Mouse (Mus musculus) layer of hippocampus, adult 9-10 months (tissue): ENCODE data around the gene Rapgef4.
"Not testable (repeated sequence)": the region's sequence is repeated elsewhere in the genome, so short reads cannot be mapped to it uniquely, and the experiment has no call there.

Source experiments
- DNase-seq: peaks from one replicate; pipeline ENCODE4 v3.0.0; 2022; ENCODE audit warnings: low spot score

The Rapgef4 gene

GRCm38 (mm10) chr2:72117138-72118011, 136.3 kb downstream of the Rapgef4 start:
- DNase-seq, result no peak

GRCm38 (mm10) chr2:72120211-72120610, 139.2 kb downstream of the Rapgef4 start:
- DNase-seq, result no peak

- DNase-seq, result no peak
These were observed 141.6 kb downstream of the Rapgef4 start for GRCm38 (mm10) chr2:72122410-72123223.

DNA sequence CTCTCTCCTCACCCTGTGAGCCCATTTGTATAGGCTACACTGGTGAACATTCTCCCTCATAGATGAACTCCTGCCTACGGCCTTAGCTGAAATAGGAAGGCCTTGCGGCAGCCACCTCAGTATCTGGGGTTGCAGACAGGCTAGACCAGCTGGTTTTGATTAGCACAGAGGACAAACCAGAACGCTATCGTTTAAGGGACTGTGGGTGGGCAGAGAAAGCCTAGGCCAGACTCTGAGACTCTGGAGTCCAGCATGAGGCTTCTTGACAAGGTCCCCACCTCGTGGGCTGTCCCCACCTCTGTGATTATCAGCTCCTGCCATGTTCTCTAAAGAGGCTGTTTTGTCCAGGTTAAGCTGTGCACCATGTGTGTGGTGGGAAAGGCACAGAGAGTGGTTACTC, 142.8 kb downstream of the Rapgef4 start:
- no peak for DNase-seq

- no peak for DNase-seq
These were observed 144.7 kb downstream of the Rapgef4 start for GRCm38 (mm10) chr2:72125786-72126185.

DNA sequence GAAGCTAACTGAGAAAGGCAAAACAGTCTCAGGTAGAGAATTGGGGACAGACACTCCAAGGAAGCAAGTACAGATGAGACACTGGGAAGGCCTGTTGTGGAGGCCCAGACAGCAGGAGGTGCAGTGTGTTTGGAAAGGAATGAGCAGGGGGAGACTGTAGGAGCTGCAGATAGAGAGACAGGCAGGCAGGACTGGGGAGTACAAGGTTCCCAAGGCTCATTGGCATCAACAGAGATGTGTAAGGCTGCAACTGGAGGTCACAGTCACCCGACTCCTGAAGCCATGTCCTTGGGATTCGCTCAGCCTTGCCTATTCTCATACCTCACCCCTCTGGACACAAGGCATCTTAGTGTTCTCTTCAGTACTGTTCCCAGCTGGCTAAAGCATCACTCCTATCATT, 145.4 kb downstream of the Rapgef4 start:
- no peak for DNase-seq

GRCm38 (mm10) chr2:72129612-72130311, 148.7 kb downstream of the Rapgef4 start:
- DNase-seq, result no peak

GRCm38 (mm10) chr2:72132222-72132621, 151.2 kb downstream of the Rapgef4 start:
- DNase-seq, result no peak

GRCm38 (mm10) chr2:72136045-72136444, 155.0 kb downstream of the Rapgef4 start:
- DNase-seq, result no peak

DNA sequence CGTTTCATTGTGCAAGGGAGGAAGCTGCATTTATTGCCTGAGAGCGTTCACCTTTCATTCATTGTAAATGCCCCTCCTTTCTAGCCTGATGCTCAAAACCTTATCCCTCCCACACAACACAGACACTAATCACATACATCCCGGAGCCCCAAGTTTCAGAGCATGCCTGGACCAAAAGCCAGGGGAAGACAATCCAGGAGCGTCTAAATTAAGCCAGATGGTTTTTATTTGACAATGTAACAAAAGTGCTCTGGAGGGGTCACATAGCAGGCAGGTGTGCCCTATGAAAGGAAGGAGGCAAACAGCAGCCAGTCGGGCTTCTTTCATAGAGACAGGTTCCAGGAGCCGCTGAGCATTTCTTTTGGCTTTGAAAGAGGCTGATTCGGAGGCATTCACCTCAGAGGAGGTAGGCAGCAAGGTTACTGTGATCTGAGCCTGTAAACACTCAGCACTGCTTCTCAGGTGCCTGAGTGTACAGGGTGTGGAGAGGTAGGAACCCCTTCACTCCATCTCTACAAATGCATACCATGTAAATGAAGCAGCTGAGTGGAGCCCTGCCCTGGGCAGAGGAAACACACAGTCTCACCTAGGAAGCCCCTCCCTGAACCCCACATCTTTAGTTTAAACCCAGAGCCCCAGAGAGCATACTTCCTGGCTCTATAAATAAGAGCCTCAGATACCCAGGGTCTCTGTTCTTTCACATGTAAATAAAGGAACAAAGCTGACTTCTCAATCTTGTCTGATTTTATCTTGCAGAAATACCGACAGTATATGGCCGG, 155.6 kb downstream of the Rapgef4 start:
- DNase-seq, result no peak

DNA sequence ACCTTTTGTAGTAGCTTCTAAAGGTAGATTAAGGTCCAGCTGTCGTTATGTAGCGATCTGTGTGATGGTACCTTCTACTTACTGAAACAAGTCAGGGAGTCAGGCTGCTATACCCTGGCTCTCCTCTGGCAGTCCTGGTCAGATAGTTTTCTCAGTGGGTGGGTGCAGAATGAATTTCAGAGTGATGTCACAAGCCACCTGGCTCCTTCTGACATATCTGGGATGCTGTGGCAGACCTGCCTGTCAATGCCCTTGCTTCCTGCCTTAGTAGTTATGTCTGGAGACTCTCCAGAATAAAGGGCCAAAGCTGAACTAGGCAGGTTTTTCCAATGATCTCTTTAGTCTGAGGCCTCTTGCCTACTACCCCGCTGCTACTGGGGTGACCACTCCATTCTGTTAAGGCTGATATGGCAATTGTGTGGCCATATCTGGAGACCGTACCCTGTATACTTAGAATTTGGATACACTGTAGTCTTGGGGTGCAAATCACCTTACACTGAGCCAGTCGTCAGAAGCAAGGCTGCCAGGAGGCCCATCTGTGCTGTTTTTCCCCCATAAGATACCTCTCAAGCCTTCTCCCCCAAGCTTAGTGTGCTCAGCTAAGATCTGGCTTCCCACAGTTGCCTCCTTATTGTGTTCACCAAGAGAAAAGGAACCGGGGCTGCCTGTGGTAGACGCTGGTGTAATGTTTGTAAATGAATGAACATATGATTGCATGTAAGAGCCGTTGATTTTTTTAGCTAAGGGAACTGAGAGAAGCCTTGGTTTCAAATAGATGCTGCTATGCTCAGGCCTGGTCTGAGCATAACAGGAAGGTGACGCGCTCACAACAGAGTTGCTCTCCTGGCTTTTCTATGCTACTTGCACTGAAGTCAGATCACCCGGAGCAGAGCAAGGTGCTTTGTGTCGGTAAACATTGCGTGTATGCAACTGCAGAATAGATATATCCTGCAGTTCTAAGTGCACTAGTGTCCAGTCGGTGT, 159.1 kb downstream of the Rapgef4 start:
- no peak for DNase-seq

DNA sequence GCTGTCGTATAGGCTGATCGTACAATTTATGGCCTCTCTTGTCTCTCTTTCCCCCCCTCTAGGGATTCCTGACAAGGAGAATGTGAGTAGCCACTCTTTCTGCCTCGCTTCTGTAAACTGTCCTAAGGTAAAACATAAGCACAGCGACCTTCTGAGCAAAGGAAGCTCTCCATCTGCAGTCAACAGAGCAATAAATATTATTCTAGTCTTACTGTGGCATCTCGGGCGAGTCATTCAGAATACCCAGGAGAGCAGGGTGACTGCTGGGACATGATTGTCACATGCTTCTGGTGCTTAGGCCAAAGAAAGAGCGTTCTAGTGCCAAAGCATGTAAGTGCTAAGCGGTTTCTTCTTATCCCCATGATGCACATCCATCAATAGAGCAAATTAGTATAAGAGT, 160.1 kb downstream of the Rapgef4 start:
- no peak for DNase-seq

DNA sequence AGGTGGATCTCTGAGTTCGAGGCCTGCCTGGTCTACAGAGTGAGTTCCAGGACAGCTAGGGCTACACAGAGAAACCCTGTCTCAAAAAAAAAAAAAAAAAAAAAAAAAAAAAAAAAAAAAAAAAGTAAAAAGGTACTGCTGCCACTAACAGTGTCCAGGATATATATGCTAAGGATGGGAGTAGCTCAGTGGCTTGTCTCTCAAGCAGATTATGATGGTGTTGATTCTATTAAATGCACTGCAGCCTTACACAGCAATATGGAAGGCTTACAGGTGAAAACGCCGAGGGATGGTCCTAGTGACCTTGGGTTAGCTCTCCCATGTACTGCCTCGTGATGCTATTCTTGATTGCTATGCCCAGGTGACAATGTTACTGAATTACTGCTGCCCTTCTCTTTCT, 160.7 kb downstream of the Rapgef4 start:
- not testable (repeated sequence) for DNase-seq

- DNase-seq, result no peak
These were observed 162.4 kb downstream of the Rapgef4 start for GRCm38 (mm10) chr2:72143413-72143812.

DNA sequence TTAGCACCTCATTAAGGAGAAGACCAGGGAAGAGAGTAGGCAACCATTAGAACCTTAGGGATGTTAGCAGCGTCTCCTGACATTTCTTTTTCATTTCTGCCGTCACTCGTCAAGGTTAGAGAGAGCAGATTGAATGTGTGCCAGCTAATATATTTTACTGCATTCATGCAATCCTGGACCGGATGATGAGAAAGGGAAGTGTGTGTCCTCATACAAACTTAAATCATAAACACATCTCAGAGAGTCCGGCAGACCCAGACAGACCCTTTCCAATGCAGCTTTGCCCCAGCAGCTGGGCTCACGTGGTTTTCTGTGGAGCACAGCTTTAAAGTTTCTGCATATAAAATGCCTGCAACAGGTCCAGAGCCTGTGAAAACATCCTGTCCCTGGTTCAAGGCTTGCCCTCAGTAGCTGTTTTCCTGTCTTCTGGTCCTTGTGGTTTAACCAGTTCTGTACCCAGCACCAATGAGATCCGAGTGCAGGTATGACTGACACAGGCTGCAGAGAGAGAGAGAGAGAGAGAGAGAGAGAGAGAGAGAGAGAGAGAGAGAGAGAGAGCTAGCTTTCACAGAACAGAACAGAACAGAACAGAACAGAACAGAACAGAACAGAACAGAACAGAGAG, 163.6 kb downstream of the Rapgef4 start:
- DNase-seq, result no peak

GRCm38 (mm10) chr2:72145281-72145875, 164.3 kb downstream of the Rapgef4 start:
- no peak for DNase-seq

- no peak for DNase-seq
These were observed 165.0 kb downstream of the Rapgef4 start for GRCm38 (mm10) chr2:72146061-72146460.

- no peak for DNase-seq
These were observed 166.2 kb downstream of the Rapgef4 start for GRCm38 (mm10) chr2:72147246-72147645.

GRCm38 (mm10) chr2:72147695-72148094, 166.7 kb downstream of the Rapgef4 start:
- DNase-seq, result no peak

- DNase-seq, result no peak
These were observed 167.6 kb downstream of the Rapgef4 start for GRCm38 (mm10) chr2:72148647-72149046.
